Mouse (Mus musculus): ENCODE data around the gene Gm20388. TPM values are rescaled to one million over a fixed set of nuclear protein-coding genes. Genes with fewer than 3 reads are reported as not detected.

Gene Gm20388
- polyA plus RNA-seq, 1 experiment from 2014 or later = 47.1 TPM

DNA sequence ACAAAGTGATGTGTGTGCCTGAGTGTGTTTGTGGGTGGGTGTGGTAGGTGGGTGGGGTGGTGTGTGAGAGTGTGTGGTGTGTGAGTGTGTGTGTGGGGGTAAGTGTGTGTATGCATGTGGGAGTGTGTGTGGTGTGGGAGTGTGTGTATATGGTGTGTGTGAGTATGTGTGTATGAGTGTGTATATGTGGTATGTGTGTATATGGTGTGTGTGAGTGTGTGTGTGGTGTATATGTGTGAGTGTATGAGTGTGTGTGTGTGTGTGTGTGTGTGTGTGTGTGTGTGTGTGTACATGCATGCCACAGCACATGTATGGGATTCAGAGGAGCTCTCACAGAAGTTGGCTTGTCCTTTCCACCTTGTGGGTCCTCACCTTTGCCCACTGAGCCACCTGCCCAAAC is 1936.2 kb downstream of the Gm20388 start:
- H3K36me3 ChIP-seq (ENCODE audit: inconsistent target) = no peaks in the 10 kb centered on the region
- no peak overlapping the region for H3K27ac ChIP-seq
- H3K4me3 ChIP-seq (ENCODE audit: inconsistent target) = no peak overlapping the region
- H3K79me2 ChIP-seq (ENCODE audit: inconsistent target) = no peaks in the 10 kb centered on the region

DNA sequence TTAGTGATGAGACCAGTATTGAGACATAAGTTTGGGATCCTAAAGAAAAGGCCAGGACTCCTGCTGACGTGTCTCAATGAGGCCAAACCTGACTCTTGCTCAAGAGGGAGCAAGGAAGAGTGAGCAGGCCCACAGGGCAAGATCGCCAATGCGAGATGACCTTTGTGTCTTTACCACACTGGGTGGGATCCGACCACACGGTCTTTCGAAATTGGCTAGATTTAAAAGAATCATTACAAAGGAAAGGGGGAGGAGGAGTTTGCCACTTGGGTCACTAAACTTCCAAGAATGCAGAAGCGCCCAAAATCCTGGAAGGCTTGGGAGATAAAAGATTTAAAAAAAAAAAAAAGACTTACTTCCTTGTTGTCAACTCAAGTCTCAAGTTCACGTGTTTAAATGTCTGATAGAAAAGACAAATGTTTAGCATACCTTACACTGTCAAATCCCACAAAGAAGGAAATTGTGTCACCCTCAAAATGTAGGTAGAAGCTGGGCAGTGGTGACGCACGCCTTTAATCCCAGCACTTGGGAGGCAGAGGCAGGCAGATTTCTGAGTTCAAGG is 1936.7 kb downstream of the Gm20388 start:
- Histone ChIP-seq H3K4me3 (ENCODE audit: inconsistent target) (no peak overlapping the region), H3K79me2 (ENCODE audit: inconsistent target) (no peaks in the 10 kb centered on the region), H3K36me3 (ENCODE audit: inconsistent target) (no peaks in the 10 kb centered on the region), H3K27ac (no peak overlapping the region)
- 41% methylated on average over 10 of the region's 10 CpGs for WGBS (ENCODE audit: missing documents)

DNA sequence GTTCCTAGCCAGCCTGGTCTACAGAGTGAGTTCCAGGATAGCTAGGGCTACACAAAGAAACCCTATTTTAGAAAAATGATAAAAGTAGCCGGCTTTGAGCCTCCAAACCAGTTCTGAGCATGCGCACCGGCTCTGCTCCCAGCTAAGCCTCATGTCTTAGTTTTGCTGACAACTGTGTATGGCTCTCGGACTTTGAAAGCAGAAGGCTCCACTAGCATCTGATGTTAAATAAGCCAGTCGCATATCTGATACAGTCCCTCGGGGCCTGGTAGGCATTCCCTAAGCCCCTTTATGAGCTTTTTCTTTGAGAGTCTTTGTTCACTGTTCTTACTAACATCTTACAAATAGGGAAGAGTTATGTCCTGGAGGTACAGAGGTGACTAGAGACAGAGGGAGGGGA is 1937.3 kb downstream of the Gm20388 start:
- Histone ChIP-seq H3K27ac (no peak overlapping the region), H3K36me3 (ENCODE audit: inconsistent target) (no peaks in the 10 kb centered on the region), H3K79me2 (ENCODE audit: inconsistent target) (no peaks in the 10 kb centered on the region), H3K4me3 (ENCODE audit: inconsistent target) (no peak overlapping the region)
- WGBS (ENCODE audit: missing documents) = 88% methylated on average over 6 of the region's 6 CpGs

DNA sequence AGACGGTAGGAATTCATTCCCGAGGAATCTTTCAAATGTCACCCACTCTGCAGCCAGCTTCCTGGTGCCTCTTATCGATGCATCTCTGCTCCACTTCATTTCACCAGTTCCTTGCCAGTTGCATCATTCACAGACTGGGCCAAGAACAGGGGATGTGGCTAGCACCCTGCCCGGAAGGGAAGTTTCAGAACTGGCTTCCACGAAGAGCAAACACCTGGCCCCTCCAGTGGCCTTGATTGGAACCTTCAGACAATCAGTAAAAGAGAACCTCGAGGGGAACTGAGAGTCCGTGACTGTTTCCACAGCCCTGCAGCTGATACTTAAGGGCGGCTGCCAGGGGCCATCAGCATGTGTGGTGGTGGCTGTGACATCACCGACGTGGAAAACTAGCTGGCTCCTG is 1937.9 kb downstream of the Gm20388 start:
- Histone ChIP-seq H3K36me3 (ENCODE audit: inconsistent target) (no peaks in the 10 kb centered on the region), H3K79me2 (ENCODE audit: inconsistent target) (no peaks in the 10 kb centered on the region), H3K27ac (no peak overlapping the region), H3K4me3 (ENCODE audit: inconsistent target) (no peak overlapping the region)
- 10% methylated on average over 10 of the region's 10 CpGs for WGBS (ENCODE audit: missing documents)

DNA sequence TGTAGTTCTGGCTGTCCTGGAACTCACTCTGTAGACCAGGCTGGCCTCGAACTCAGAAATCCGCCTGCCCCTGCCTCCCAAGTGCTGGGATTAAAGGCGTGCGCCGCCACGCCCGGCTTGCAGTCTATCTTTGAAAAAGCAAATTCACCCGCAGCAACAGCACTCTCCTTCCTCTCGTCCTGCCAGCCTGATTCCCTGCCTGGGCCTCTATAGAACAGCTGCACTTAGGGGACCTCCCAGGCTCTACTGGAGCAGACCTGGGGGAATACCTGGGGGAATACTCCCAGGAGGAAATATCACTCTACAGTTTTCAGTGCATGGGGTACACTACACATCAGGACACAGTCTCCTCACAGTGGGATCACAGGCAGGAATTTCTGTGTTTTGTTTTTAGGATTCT is 1938.7 kb downstream of the Gm20388 start:
- H3K79me2 ChIP-seq (ENCODE audit: inconsistent target) = no peaks in the 10 kb centered on the region
- H3K4me3 ChIP-seq (ENCODE audit: inconsistent target) = no peak overlapping the region
- 76% methylated on average over 8 of the region's 9 CpGs for WGBS (ENCODE audit: missing documents)
- H3K27ac ChIP-seq = no peak overlapping the region
- no peaks in the 10 kb centered on the region for H3K36me3 ChIP-seq (ENCODE audit: inconsistent target)

DNA sequence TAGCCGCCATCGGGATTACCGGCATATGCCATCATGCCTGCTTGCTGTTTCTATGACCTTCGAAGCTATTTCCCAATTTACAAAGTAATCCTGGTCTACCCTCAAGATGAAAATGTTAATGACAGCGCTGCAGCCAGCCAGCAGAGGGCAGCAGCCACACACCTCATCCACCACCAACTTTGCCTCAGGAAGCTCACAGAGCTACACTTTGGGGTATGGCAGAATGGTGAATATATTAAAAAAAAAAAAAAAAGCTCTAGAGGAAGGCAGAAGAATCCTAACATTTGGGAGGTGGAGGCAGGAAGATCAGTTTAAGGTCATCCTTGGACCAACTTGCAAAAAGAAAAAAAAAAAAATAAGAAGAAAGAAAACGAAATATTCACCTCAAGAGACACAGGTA is 1939.4 kb downstream of the Gm20388 start:
- Histone ChIP-seq H3K36me3 (ENCODE audit: inconsistent target) (no peaks in the 10 kb centered on the region), H3K4me3 (ENCODE audit: inconsistent target) (no peak overlapping the region), H3K79me2 (ENCODE audit: inconsistent target) (no peaks in the 10 kb centered on the region), H3K27ac (no peak overlapping the region)
- WGBS (ENCODE audit: missing documents) = 14% methylated on average over 6 of the region's 6 CpGs

DNA sequence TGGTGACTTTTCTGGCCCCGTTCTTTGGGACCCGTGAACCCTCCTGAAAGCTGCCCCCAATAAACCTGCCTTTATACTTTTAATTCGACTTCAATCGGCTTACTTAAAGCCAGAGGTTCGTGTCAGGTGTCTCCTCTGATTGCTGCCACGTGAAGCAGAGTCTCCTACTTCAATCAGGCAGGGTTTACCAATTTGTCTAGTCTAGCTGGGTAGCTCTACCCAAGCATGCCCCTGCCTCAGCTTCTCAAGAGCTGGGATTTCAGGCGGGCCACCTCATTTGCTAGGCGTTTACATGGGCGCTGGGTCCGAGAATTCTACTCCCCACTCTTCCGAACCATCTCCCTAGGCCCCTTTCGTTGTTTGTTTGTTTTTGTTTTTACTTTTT is 1939.8 kb downstream of the Gm20388 start:
- no peaks in the 10 kb centered on the region for H3K36me3 ChIP-seq (ENCODE audit: inconsistent target)
- WGBS (ENCODE audit: missing documents) = 52% methylated on average over 10 of the region's 12 CpGs

DNA sequence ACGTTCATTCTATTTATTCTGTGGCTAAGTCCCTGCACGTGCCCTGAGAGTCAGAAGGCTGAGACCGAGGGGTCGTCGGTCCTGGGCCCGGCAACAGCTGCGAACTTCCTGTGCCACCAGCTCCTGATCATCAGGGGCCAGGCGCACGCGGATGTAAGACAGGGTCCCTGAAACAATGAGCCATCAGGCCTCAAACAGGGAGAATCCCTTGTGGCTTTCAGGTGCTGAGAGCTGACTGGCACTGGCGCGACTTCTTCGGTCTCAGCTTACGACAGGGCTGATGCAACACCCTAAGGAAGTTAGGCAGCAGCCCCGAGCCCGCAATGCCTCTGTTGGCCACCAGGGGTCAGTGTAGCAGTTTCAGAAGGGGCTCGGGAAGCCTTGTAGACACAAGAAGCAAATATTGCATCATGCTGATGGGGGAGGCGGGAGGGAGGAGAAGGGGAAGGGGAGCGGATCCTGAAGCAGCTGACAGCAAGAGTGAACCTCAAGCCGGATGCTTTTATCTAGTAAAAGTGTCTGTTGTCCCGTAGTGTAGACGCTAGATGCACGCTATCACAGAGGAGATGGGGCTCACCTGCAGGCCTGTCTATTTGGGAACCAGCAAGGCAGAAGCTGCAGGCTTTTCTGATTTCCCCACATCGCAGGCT is 1940.3 kb downstream of the Gm20388 start:
- no peak overlapping the region for H3K4me3 ChIP-seq (ENCODE audit: inconsistent target)
- 9% methylated on average over 24 of the region's 24 CpGs for WGBS (ENCODE audit: missing documents)
- H3K36me3 ChIP-seq (ENCODE audit: inconsistent target) = no peaks in the 10 kb centered on the region
- H3K27ac ChIP-seq = peak overlapping the region; percentile 59
- H3K79me2 ChIP-seq (ENCODE audit: inconsistent target) = no peaks in the 10 kb centered on the region

More for the DNA sequence above, 1939.8 kb downstream of the Gm20388 start:
- Histone ChIP-seq H3K79me2 (ENCODE audit: inconsistent target) (no peaks in the 10 kb centered on the region), H3K27ac (peak overlapping the region; percentile 59), H3K4me3 (ENCODE audit: inconsistent target) (no peak overlapping the region)

DNA sequence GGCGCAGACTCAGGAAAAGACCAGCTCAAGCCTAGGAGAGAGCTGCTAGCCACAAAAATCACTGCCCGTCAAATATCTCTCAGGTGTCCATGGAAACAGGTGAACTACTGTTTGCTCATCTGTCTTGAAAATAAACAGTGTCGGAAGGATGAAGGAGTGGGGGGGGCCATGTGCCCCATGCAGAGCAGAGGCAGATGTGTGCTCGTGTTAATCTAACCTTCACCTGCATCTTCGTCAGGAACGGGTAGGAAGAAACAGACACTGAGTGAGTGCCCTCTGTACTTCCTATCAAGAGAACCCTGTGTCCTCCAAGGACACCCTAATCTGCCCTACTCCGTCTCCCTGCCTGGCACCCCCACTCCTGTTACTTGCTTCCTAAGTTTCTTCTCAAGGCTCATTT is 1941.1 kb downstream of the Gm20388 start:
- Histone ChIP-seq H3K79me2 (ENCODE audit: inconsistent target) (no peaks in the 10 kb centered on the region), H3K4me3 (ENCODE audit: inconsistent target) (no peak overlapping the region), H3K36me3 (ENCODE audit: inconsistent target) (no peaks in the 10 kb centered on the region), H3K27ac (peak overlapping the region; percentile 59)
- WGBS (ENCODE audit: missing documents) = 93% methylated on average over 7 of the region's 7 CpGs

DNA sequence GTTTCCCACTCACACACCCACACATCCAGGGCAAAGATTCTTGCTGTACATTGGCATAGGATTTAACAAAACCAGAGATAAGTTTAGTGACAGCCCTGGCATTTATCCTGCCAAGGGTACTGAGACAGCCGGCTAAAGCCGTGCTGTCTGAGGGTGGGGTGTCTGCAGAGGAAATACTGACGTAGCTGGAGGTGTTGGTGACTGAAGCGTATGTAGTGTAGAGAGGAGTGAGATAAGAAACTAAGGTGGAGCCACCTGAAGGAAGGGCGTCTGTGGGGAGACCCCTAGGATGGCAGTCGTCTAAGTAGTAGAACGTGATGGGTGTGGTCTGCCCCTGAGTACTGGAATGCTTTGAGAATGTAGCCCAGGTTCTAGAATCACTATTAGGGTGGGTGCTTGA is 1941.8 kb downstream of the Gm20388 start:
- Histone ChIP-seq H3K79me2 (ENCODE audit: inconsistent target) (no peaks in the 10 kb centered on the region), H3K27ac (no peak overlapping the region), H3K4me3 (ENCODE audit: inconsistent target) (no peak overlapping the region), H3K36me3 (ENCODE audit: inconsistent target) (no peaks in the 10 kb centered on the region)
- 78% methylated on average over 7 of the region's 7 CpGs for WGBS (ENCODE audit: missing documents)

DNA sequence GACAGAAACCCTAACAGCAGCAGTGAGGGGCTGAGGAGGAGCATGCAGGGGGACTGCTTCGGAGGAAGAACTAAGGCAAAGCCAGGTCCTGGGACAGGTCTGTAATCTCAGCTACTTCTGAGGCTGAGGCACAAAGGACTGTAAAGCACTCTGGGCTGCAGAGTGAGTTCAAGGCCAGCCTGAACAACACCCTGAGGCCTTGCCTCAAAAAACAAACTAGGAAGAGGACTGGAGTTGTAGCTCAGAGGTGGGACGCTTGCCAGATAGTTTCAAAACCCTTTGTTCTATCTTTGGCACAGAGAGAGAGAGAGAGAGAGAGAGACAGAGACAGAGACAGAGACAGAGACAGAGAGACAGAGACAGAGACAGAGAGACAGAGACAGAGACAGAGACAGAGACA is 1942.9 kb downstream of the Gm20388 start:
- WGBS (ENCODE audit: missing documents) = 81% methylated on average over 2 of the region's 2 CpGs
- H3K27ac ChIP-seq = no peak overlapping the region
- no peaks in the 10 kb centered on the region for H3K36me3 ChIP-seq (ENCODE audit: inconsistent target)
- H3K79me2 ChIP-seq (ENCODE audit: inconsistent target) = no peaks in the 10 kb centered on the region
- no peak overlapping the region for H3K4me3 ChIP-seq (ENCODE audit: inconsistent target)

DNA sequence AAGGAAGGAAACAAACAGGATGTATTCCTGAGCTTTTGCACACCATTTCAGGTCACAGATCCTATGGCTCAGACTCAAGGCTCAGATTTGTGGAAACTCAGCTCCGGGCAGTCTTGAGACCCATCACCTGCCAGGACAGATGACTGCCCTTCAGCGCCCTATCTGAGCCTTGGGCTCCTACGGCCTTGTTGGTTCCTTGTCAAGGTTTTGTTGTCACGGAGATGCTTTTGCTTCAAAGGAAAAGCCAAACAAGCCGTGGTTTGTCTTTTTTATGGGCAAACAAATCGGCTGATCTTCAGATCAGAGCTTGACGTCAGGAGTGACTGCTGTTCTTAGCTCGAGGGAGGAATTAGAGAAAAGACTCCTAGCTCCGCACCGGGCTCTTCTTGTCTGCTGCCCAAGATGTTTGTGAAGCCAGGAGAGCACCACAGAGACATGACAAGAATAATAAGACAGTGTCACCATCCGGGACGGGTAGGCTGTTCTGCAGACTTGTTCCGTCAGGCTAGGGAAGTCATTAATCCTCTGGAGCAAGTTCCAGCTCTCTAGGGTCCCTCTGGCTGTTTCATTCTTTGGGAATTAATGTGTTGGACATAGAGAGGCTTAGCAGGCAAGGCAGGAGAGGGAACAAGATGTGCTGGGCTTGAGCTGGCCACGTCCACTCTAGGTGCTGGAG is 1945.6 kb downstream of the Gm20388 start:
- H3K27ac ChIP-seq = no peak overlapping the region
- H3K36me3 ChIP-seq (ENCODE audit: inconsistent target) = no peaks in the 10 kb centered on the region
- 92% methylated on average over 14 of the region's 14 CpGs for WGBS (ENCODE audit: missing documents)

DNA sequence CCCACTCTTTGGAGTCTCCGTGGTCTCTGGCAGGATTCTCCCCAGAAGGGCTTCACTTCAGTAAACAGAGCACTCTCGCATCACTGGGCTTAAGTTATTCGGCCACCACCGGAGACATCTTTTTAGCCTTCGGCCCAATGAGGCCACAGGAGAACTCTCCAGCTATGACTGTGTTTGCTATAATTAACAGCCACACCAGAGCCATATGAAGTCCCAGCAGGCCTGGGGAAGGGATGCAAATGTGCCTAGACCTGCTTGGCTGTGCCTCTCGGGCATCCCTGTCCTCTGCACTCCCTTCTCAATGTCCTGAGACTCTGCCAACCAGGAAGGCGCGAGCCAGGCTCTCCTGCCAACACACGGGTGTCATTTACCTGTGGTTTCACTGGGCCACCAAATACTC is 1946.7 kb downstream of the Gm20388 start:
- WGBS (ENCODE audit: missing documents) = 89% methylated on average over 9 of the region's 9 CpGs
- Histone ChIP-seq H3K36me3 (ENCODE audit: inconsistent target) (no peaks in the 10 kb centered on the region), H3K4me3 (ENCODE audit: inconsistent target) (no peak overlapping the region), H3K27ac (no peak overlapping the region), H3K79me2 (ENCODE audit: inconsistent target) (no peaks in the 10 kb centered on the region)

More for the DNA sequence above, 1945.6 kb downstream of the Gm20388 start:
- Histone ChIP-seq H3K4me3 (ENCODE audit: inconsistent target) (no peak overlapping the region), H3K79me2 (ENCODE audit: inconsistent target) (no peaks in the 10 kb centered on the region)

DNA sequence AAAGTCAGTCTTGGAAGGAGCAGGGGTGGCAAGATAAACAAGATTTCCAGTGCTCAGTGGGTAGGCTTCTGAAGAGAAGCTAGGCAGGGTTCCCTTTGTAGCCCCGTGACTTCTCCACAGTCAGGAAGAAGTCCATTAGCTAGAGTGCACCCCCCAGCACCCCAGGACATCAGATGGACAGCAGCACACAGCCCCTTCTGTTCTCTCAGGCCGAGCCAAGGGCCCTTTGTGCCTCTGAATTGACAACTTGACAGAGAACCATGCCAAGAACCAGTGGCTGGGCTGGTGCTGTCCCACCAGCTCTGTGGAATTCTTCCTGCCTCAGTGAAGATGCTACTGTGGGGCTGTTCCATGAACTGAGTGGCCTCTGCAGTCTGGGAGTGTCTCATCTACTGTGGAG is 1947.1 kb downstream of the Gm20388 start:
- Histone ChIP-seq H3K4me3 (ENCODE audit: inconsistent target) (no peak overlapping the region), H3K79me2 (ENCODE audit: inconsistent target) (no peaks in the 10 kb centered on the region), H3K27ac (no peak overlapping the region), H3K36me3 (ENCODE audit: inconsistent target) (no peaks in the 10 kb centered on the region)
- 71% methylated on average over 2 of the region's 2 CpGs for WGBS (ENCODE audit: missing documents)

DNA sequence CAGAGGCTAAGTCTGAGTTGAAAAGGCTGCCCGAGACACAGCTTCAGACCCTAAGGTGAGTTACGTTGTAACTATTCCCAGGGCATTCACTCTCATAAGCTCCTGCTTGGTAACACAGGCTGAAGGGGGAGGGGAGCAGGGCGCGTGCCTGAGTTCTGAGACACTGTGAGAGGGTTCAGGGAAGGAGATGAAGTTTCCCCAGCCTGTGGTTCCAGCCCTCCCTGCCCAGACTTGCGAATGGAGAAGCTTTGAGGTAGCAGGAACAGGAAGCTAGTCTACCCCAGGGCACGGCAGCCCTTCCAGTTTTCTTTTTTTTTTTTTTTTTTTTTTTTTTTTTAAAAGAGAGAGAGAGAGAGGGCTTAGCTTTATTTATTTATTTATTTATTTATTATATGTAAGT is 1950.6 kb downstream of the Gm20388 start:
- Histone ChIP-seq H3K27ac (no peak overlapping the region), H3K36me3 (ENCODE audit: inconsistent target) (no peaks in the 10 kb centered on the region), H3K79me2 (ENCODE audit: inconsistent target) (no peaks in the 10 kb centered on the region), H3K4me3 (ENCODE audit: inconsistent target) (no peak overlapping the region)
- WGBS (ENCODE audit: missing documents) = 25% methylated on average over 5 of the region's 6 CpGs

Measured in macrophage (primary cell).